Mouse (Mus musculus) kidney, embryonic 16.5 days (tissue): ENCODE measurements around the gene Slc4a1ap. TPM values are rescaled to one million over a fixed set of nuclear protein-coding genes. Genes with fewer than 3 reads are reported as not detected.

Experiments
- ATAC-seq: fragments of 200-750 bp; cut with Nextera tagmentation; 2 replicates; pipeline ENCODE4 v1.8.0; 2017; ENCODE audit warnings: moderate TSS enrichment; ENCODE audit not compliant: low FRiP score, low TSS enrichment
- H3K27ac ChIP-seq: fragments of 300-500 bp; sonication (generic); 2 replicates; pipeline ENCODE4 v1.5.1; 2014; ENCODE audit warnings: low read length
- H3K27me3 ChIP-seq: fragments of 300-500 bp; sonication (generic); 2 replicates; pipeline ENCODE4 v1.6.1; 2014; ENCODE audit warnings: low read length, control low read depth, mixed read lengths; ENCODE audit not compliant: insufficient read depth
- H3K36me3 ChIP-seq: fragments of 300-500 bp; sonication (generic); 2 replicates; pipeline ENCODE4 v1.6.1; 2014; ENCODE audit warnings: low read length, control low read depth, mixed read lengths; ENCODE audit not compliant: insufficient read depth
- H3K4me1 ChIP-seq: fragments of 300-500 bp; sonication (generic); 2 replicates; pipeline ENCODE4 v1.6.1; 2014; ENCODE audit warnings: low read length, control low read depth, mixed read lengths; ENCODE audit not compliant: insufficient read depth
- H3K4me2 ChIP-seq: fragments of 300-500 bp; sonication (generic); replicated peaks from 2 replicates; pipeline ENCODE4 v1.6.1; 2014; ENCODE audit warnings: low read depth, low read length
- H3K4me3 ChIP-seq: fragments of 300-500 bp; sonication (generic); 2 replicates; pipeline ENCODE4 v1.5.1; 2014; ENCODE audit warnings: mild to moderate bottlenecking, low read length
- H3K9ac ChIP-seq: fragments of 300-500 bp; sonication (generic); replicated peaks from 2 replicates; pipeline ENCODE4 v1.6.1; 2014; ENCODE audit warnings: low read length
- H3K9me3 ChIP-seq: fragments of 300-500 bp; sonication (generic); 2 replicates; pipeline ENCODE4 v1.6.1; 2016; ENCODE audit warnings: low read length, control low read depth
- WGBS: fragments of 180-500 bp; shearing (Covaris S2); extraction: QIAGEN DNeasy Blood & Tissue Kit; methylation state at CpG from one replicate; pipeline ENCODE4 v1.1.7; 2014; 5-methylcytosine and 5-hydroxymethylcytosine counted together
- polyA plus RNA-seq: library from polyadenylated mRNA; unstranded; fragments of >200 nt; fragmentation: Nextera tagmentation; extraction: Ambion mirVana; gene quantifications from 2 replicates; pipeline ENCODE4 v1.2.1, GENCODE M21; 2015

Slc4a1ap gene
- polyA plus RNA-seq, 1 experiment from 2014 or later, result 31.7 TPM

DNA sequence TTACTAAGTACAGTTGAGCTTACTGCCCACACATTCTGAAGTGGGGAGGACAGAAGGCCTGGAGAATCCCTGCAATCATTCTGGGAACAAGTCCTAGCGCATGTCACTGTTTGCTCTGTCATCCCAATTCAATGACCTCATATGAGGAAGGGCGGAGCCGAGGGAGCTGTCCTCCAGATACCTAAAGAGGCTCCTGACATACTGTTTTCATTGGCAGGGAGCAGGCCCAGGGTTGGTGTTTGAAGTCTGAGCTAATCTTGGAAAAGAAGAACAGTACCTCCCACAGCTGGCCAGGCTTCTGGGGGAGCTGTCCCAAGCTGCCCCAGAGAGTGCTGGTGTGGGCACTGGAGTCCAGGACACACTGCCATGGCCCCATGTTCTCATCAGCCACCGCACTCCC, 38.2 kb downstream of the Slc4a1ap start:
- WGBS, result 82% methylated on average over 4 of the region's 4 CpGs
- peaks cover 19% of the 10 kb centered on the region for H3K4me1 ChIP-seq
- no peak for ATAC-seq
- no peak overlapping the region for H3K4me3 ChIP-seq
- no peak overlapping the region for H3K9ac ChIP-seq
- no peaks in the 10 kb centered on the region for H3K36me3 ChIP-seq
- no peaks in the 10 kb centered on the region for H3K27me3 ChIP-seq
- H3K27ac ChIP-seq, result no peak overlapping the region
- H3K4me2 ChIP-seq, result no peak overlapping the region
- H3K9me3 ChIP-seq, result no peaks in the 10 kb centered on the region

- WGBS, result 67% methylated on average over 7 of the region's 7 CpGs
- Histone ChIP-seq H3K9ac (no peak overlapping the region), H3K27ac (peak overlapping the region; percentile 1; the same call in 1 of the 2 replicates), H3K27me3 (no peaks in the 10 kb centered on the region), H3K9me3 (no peaks in the 10 kb centered on the region), H3K4me1 (peaks cover 22% of the 10 kb centered on the region), H3K36me3 (no peaks in the 10 kb centered on the region), H3K4me2 (no peak overlapping the region), H3K4me3 (no peak overlapping the region)
- ATAC-seq, result no peak
Measured at GRCm38 (mm10) chr5:31566026-31566425, 39.2 kb downstream of the Slc4a1ap start.

DNA sequence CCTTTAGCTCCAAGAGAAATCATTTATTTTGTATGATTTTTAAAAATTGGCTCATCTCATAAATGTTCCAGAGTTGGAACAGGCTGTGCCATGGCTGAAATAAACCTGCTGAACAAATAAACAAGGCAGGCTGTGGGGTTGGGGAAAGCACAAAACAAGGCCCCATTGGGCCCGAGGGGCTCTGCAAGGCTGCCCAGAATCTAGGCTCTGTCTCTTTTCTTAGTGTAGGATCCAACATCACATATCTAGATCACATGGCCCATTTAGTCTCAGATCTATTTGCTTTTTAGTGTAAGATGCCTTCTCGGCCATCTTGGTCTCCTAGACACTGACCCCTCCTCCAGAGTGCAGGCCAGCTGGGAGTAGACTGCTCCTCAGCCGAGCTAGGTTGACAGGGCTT, 39.7 kb downstream of the Slc4a1ap start:
- no peak overlapping the region for H3K4me3 ChIP-seq
- no peaks in the 10 kb centered on the region for H3K9me3 ChIP-seq
- ATAC-seq, result no peak
- peaks cover 26% of the 10 kb centered on the region for H3K4me1 ChIP-seq
- H3K27me3 ChIP-seq, result no peaks in the 10 kb centered on the region
- H3K4me2 ChIP-seq, result no peak overlapping the region
- 42% methylated on average over 3 of the region's 3 CpGs for WGBS
- H3K9ac ChIP-seq, result no peak overlapping the region
- H3K27ac ChIP-seq, result peak overlapping the region; percentile 1; the same call in 1 of the 2 replicates
- H3K36me3 ChIP-seq, result no peaks in the 10 kb centered on the region

- Histone ChIP-seq H3K27me3 (no peaks in the 10 kb centered on the region), H3K4me3 (no peak overlapping the region), H3K4me2 (no peak overlapping the region), H3K27ac (no peak overlapping the region), H3K36me3 (no peaks in the 10 kb centered on the region), H3K4me1 (peaks cover 26% of the 10 kb centered on the region), H3K9me3 (no peaks in the 10 kb centered on the region), H3K9ac (no peak overlapping the region)
- 54% methylated on average over 5 of the region's 5 CpGs for WGBS
- ATAC-seq, result no peak
Measured at GRCm38 (mm10) chr5:31567951-31568657, 41.3 kb downstream of the Slc4a1ap start.

DNA sequence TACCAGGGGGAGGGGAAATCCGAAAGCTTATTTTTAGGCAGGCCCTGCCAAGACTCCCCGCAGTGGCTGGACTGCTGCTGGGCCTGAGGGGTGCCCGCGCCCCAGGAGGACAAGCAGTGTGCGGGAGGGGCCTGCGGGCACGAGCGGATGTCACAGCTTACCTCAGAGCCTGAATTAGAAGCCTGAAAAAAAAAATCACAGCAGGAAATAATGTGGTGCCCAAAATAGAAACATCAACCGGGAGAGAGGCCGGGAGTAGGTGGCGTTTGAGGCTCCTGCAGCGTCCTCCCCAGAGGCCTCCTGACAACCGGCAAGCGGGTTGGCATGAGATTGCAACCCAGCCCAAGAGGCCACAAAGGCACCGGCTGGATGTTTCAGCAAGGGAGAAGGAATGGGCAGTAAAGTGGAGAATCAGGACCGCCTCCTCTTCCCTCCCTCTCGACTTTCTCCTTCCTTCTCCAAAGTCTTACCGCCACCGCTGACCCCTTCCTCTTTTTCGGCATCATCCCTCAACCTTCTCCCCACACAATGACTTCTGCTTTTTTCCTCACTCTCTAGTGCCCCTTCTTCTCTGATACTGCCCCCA, 44.3 kb downstream of the Slc4a1ap start:
- H3K4me3 ChIP-seq, result no peak overlapping the region
- 13% methylated on average over 20 of the region's 20 CpGs for WGBS
- ATAC-seq, result peak; percentile 57; the same call in 1 of the 2 replicates

DNA sequence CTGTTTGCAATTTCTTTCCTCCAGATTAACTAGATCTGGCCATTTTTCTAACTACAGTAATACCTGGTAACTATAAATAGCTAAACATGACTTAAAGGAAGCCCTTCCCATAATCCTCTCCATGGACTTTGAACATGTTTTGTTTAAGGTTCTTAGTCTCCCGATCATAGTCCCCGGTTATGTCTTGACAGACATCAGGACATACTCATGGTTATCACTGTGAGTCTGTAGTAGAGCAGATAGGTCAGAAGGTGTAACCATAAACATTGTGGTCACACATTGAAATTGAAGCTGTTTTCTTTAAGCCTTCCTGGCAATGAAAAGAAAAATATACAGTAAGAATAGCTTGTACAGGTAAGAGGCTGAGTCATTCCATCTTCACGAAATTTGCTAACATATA, 46.9 kb downstream of the Slc4a1ap start:
- Histone ChIP-seq H3K27me3 (no peaks in the 10 kb centered on the region), H3K27ac (no peak overlapping the region), H3K9ac (no peak overlapping the region), H3K9me3 (no peaks in the 10 kb centered on the region), H3K4me2 (no peak overlapping the region), H3K4me1 (peaks cover 23% of the 10 kb centered on the region), H3K4me3 (no peak overlapping the region), H3K36me3 (no peaks in the 10 kb centered on the region)
- no peak for ATAC-seq
- 92% methylated on average over 3 of the region's 3 CpGs for WGBS

More for the DNA sequence above, 44.3 kb downstream of the Slc4a1ap start:
- no peaks in the 10 kb centered on the region for H3K36me3 ChIP-seq
- peak overlapping the region; percentile 31 for H3K4me2 ChIP-seq
- peak overlapping the region; percentile 54 for H3K27ac ChIP-seq
- H3K27me3 ChIP-seq, result no peaks in the 10 kb centered on the region
- H3K4me1 ChIP-seq, result peaks cover 15% of the 10 kb centered on the region
- peak overlapping the region; percentile 14 for H3K9ac ChIP-seq
- H3K9me3 ChIP-seq, result no peaks in the 10 kb centered on the region

- no peaks in the 10 kb centered on the region for H3K36me3 ChIP-seq
- no peak overlapping the region; the same call in 1 of the 2 replicates for H3K9ac ChIP-seq
- ATAC-seq, result peak; percentile 90
- no peak overlapping the region for H3K4me3 ChIP-seq
- no peak overlapping the region for H3K4me2 ChIP-seq
- peak overlapping the region; percentile 60 for H3K27ac ChIP-seq
- 34% methylated on average over 6 of the region's 7 CpGs for WGBS
- H3K4me1 ChIP-seq, result peaks cover 15% of the 10 kb centered on the region
- no peaks in the 10 kb centered on the region for H3K27me3 ChIP-seq
- no peaks in the 10 kb centered on the region for H3K9me3 ChIP-seq
Measured at GRCm38 (mm10) chr5:31576539-31576975, 49.8 kb downstream of the Slc4a1ap start.

DNA sequence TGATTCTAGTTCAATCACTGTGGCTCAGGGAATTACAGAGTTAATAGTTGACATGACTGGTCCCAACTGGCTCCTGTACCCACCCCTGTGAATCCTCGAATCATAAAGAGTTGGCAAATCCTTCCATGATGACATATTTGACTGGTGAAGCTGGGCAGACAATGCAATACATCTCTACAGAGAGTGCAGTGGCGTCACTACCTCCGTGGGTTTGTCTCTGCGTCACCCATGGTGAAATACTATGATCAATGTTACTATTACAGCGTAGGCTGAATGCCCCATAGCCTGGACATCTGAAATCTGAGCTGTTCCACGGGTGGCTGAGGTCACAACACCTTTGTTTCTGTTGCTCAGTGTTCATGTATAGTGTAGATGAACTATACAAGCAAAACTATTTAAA, 54.5 kb downstream of the Slc4a1ap start:
- Histone ChIP-seq H3K9me3 (peaks cover 8% of the 10 kb centered on the region; the same call in 1 of the 2 replicates), H3K27me3 (no peaks in the 10 kb centered on the region), H3K4me1 (peaks cover 31% of the 10 kb centered on the region), H3K36me3 (no peaks in the 10 kb centered on the region), H3K4me2 (no peak overlapping the region), H3K9ac (no peak overlapping the region), H3K4me3 (no peak overlapping the region), H3K27ac (0 out of 2 replicates have a peak overlapping the region, but pooled peaks have one; percentile 12)
- 64% methylated on average over 6 of the region's 6 CpGs for WGBS
- ATAC-seq, result no peak

DNA sequence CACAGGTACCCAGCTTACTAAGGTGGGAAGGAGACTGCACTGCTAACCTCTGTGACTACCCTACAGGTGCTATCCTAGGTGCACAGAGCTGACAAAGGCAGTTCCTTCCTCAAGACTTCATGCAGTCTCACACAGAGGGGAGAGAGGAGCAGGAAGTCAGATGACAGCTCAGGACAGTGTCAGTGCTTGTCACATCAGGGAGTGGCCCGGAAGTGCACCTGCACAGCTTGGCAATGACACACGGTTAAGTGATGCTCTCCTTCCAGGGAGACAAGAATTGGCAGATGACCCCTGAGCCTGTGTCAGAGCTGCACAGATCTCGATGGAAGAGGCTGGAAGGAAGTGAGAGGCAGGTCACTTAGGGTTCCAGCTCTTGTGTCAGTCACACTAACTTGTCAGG, 55.1 kb downstream of the Slc4a1ap start:
- Histone ChIP-seq H3K9me3 (peaks cover 8% of the 10 kb centered on the region; the same call in 1 of the 2 replicates), H3K4me2 (no peak overlapping the region), H3K36me3 (no peaks in the 10 kb centered on the region), H3K4me1 (peaks cover 32% of the 10 kb centered on the region), H3K27ac (peak overlapping the region; percentile 97), H3K9ac (no peak overlapping the region), H3K4me3 (no peak overlapping the region), H3K27me3 (no peaks in the 10 kb centered on the region)
- no peak for ATAC-seq
- WGBS, result 64% methylated on average over 3 of the region's 3 CpGs

GRCm38 (mm10) chr5:31583261-31583660, 56.5 kb downstream of the Slc4a1ap start:
- Histone ChIP-seq H3K9ac (no peak overlapping the region), H3K27me3 (no peaks in the 10 kb centered on the region), H3K4me1 (peaks cover 31% of the 10 kb centered on the region), H3K4me3 (no peak overlapping the region), H3K9me3 (peaks cover 8% of the 10 kb centered on the region; the same call in 1 of the 2 replicates), H3K36me3 (no peaks in the 10 kb centered on the region), H3K4me2 (no peak overlapping the region), H3K27ac (peak overlapping the region; percentile 97)
- peak; percentile 90 for ATAC-seq
- WGBS, result 33% methylated on average over 2 of the region's 2 CpGs
